Mouse (Mus musculus): ENCODE results near the gene Ereg.

The Ereg gene

GRCm38 (mm10) chr5:91111019-91111418 is 36.6 kb downstream of the Ereg start:
- DNase-seq (ENCODE audit: low read depth, low spot score) = no peak

DNA sequence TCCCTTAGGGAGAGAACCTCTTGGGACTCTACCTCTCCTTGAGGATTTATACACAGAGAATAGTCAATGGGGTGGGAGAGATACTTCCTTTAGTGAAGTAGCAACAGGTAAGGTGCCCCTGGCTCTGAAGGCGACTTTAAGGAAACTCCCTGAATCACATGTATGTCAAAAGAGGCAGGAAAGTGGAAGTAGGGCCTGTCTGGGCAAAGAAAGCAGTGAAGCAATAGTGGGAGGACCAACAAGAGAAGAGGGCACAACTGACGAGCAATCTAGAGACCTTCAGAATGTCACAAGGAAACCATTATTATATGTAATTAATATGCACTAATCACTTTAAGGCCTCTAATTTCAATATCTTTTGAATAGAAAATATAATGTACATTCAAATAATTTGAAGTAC is 39.5 kb downstream of the Ereg start:
- DNase-seq (ENCODE audit: low read depth, low spot score) = no peak

- DNase-seq (ENCODE audit: low read depth, low spot score) = no peak
Measured at GRCm38 (mm10) chr5:91114574-91114973, 40.2 kb downstream of the Ereg start.

DNA sequence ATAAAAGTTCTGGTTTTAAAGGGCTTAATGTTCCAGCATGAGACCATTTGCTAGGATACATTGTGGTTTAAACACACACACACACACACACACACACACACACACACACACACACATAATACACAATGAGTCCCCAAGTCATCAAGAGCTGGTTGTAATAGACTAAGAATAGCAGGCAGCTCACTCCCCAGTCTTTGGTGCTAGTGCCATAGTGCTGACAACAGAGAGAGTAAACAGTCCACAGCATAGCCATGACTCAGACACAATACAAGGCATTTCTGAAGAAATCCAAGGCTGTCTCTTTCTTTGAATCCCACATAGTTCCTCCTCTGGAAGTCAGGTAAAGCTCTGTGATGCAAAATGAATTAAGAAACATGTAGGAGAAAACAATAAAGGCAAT is 44.2 kb downstream of the Ereg start:
- DNase-seq (ENCODE audit: low read depth, low spot score) = no peak

DNA sequence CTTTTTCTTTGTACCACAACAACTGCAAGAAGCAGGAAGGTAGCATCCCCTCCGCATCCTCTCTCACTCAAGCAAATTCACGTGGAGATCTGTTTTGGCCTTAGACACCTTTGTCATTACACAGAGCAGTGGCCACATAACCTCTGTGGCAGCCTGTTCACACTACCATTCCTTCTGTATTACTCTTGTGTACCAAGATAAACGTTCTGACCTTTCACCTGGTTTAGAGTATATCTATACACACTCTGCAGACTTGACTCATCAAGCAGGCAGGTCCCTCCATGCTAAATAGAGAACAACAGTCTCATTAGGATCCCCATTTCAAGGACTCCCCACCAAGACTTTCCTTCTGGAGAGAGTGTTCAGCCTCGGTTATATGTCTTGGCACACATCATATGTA is 49.0 kb downstream of the Ereg start:
- no peak for DNase-seq (ENCODE audit: low read depth, low spot score)

- DNase-seq (ENCODE audit: low read depth, low spot score) = no peak
Measured at GRCm38 (mm10) chr5:91124140-91124539, 49.7 kb downstream of the Ereg start.

GRCm38 (mm10) chr5:91126623-91127022 is 52.2 kb downstream of the Ereg start:
- no peak for DNase-seq (ENCODE audit: low read depth, low spot score)

- DNase-seq (ENCODE audit: low read depth, low spot score) = no peak
Measured at GRCm38 (mm10) chr5:91134961-91135360, 60.5 kb downstream of the Ereg start.

DNA sequence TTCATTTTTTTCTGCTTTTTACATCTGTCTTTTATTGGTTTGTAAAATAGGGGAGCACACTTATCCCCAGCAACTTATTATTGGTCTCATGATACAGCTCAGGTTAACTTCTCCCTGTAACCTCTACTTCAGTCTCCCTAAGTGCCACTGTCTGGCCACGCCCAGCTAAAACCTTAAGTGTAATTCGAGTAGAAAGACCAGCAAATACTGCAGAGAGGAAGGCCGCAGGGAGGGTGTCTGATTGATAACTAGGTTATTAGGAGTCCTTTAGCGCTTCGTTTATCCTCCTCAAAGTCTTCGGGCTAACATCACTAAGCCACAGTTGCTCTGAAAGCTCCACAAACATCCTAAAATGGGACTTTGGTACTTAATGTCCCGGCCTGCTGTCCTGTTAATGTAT is 64.5 kb downstream of the Ereg start:
- DNase-seq (ENCODE audit: low read depth, low spot score) = no peak

DNA sequence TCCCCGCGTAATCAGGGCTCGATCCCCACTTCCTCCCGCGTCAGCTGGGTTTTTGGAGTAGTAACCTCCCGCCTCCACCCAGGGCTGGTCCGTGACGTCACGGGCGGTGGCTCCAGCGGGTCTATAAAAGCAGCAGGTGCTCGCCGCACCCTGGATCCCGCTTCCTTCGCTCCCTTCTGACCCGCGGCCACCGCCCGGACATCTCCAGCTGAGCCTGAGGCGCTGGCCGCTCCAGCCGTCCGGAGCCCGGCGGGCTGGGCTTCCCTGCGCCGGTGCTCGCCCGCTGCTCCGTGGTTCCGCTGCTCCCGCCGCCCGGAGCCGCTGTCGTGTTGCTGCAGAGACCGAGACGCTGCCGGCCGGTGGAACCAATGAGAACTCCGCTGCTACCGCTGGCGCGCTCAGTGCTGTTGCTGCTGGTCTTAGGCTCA is 65.0 kb downstream of the Ereg start, which contains the start of gene Areg:
Gene Areg, plus strand, starts transcription at position 154 of the 428 bp plus-strand sequence.
- DNase-seq (ENCODE audit: low read depth, low spot score) = peak; percentile 22

DNA sequence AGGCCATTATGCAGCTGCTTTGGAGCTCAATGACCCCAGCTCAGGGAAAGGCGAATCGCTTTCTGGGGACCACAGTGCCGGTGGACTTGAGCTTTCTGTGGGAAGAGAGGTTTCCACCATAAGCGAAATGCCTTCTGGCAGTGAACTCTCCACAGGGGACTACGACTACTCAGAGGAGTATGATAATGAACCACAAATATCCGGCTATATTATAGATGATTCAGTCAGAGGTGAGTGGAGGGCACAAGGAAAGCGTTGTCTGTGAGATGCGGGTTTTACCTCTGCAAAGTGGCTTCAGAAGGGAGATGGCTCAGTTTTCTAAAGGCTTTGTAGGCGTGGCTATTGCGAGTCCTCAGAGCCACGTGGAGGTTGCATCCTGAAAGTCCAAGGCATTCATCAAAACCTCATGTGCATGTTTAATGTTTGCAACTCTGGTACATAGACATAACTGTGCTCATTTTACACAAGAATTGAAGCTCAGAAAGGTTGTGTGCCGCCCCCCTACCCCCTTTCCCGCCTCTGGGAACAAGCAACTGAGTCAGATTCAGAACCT is 66.5 kb downstream of the Ereg start:
- no peak for DNase-seq (ENCODE audit: low read depth, low spot score)

Measured in WW6 (cell line).